Mouse (Mus musculus) ovary, postnatal 14 days (tissue): Measurements from ENCODE around the gene Ptpre.
A peak's percentile ranks its signal among the peaks of the same experiment; 100 is the strongest.
"Not testable (repeated sequence)": the region's sequence is repeated elsewhere in the genome, so short reads cannot be mapped to it uniquely, and the experiment has no call there.

ENCODE experiments used
- DNase-seq: peaks from one replicate; pipeline ENCODE4 v3.0.0; 2022; ENCODE audit warnings: low spot score

The Ptpre gene

GRCm38 (mm10) chr7:135534548-135535189 lies 2.6 kb upstream of the Ptpre start:
- DNase-seq, result no peak

- no peak for DNase-seq
Measured at GRCm38 (mm10) chr7:135535908-135536307, 1.4 kb upstream of the Ptpre start.

DNA sequence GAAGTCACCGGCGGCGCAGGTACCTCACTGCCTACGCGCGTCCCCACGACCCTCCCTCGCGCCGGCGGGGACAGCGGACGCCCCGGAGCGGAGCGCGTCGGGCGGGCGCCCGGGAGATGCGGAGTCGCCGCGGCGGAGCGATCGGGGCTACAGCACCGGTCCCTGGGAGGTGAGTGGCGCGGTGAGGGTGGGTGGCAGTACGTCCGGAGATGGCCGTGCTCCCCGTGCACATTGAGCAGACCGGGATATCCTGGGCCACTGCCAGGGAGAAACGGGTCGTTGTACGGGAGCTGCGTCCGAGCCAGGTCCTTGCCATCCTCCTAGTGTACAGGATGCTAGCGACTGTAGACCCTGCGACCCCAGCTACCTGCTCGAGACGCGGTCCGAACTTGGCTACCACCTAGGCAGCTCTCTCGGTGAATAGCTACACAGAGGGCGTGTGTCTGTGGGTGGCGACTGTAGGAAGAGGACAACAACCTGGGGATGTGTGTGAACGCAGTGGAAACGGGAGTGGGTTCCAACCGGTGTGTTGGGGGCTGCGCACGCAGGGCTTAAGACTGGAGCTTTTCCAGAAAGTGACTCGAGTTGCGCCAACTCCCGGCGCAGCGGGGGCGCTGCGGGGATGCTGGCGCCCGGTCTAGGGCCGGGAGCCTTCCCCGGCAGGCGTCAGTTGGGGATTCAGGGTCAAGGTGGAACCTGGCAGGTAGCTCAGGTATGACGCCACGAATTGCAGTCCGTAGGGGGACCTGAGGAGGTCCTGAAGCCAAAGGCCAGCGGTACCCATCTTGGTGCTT lies 864 bp downstream of the Ptpre start:
- peak; percentile 5 for DNase-seq

DNA sequence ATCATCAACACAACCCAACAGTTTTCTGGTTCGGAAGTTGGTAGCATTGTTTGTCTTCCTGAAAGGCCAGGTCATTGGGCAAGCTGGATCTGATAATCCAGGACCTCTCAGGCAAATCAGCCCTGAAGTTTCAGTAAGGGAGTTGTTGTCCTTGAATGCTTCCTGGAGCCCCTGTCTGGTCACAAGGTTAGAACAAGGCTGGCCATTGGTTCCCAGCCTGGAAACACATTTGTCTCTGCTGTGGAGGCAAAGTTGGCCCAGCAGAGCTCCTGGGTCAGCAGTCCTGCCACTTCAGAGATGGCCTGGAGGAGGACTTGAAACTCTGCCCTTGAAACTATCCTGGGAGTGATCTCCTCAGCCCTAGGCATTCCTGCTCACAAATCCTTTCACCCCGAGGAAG lies 2.1 kb downstream of the Ptpre start:
- no peak for DNase-seq

- DNase-seq, result no peak
Measured at GRCm38 (mm10) chr7:135542235-135542634, 5.0 kb downstream of the Ptpre start.

DNA sequence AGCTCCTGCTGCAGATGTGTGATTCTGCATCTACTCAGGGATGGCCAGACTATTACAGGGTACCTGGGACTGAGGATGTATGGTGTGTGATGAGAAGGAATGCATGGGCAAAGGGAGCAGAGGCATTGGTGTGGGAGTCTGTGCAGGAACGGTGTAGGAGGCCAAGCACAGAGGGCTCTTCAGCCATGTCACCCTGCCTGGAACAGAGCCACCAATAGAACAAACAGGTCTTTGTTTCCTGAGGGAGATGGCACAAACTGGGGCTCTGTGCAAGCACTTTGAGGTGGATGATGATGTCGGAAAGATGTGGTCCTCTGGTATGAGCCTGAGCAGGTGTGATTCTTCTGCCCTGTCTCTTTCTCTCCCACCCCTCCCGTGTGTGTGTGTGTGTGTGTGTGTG lies 5.8 kb downstream of the Ptpre start:
- no peak for DNase-seq

DNA sequence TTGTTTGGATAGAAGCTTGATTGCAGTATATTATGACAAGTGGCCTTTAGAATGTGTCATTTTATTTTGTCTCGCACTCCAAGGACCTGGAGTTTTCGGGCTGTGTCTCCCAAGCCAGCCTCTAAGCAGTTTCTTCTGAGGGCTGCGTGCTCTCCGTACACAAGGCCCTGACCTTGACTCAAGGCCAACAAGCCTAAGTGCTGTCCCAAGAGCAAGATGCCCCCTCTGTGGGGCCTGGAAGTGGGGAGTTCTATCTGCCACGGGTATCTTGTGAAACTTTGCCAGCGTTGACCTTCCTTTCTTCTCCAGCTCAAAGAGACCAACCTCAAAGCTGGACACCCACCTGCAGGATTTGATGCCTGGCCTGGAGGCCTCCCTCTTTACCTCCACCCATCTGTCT lies 7.0 kb downstream of the Ptpre start:
- DNase-seq, result no peak

GRCm38 (mm10) chr7:135545957-135546356 lies 8.7 kb downstream of the Ptpre start:
- no peak for DNase-seq

GRCm38 (mm10) chr7:135546530-135546929 lies 9.2 kb downstream of the Ptpre start:
- DNase-seq, result no peak

GRCm38 (mm10) chr7:135548434-135548833 lies 11.2 kb downstream of the Ptpre start:
- DNase-seq, result no peak

GRCm38 (mm10) chr7:135551547-135551946 lies 14.3 kb downstream of the Ptpre start:
- no peak for DNase-seq

DNA sequence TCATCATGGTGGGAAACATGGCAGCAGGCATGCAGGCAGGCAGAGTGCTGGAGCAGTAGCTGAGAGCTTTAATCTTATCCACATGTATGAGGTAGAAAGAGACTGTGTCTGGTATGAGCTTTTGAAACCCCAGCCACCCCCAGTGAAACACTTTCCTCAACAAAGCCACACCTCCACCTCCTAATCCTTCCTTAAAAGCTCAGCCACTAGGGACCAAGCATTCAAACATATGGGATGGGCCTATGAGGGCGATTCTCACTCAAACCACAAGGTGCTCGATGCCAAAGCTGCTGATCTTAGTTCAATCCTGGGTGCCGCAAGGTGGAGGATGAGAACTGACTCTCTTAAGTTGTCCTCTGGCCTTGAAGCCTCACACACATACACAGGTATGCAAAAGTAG lies 16.3 kb downstream of the Ptpre start:
- DNase-seq, result no peak

- DNase-seq, result no peak
Measured at GRCm38 (mm10) chr7:135556663-135557402, 19.6 kb downstream of the Ptpre start.

DNA sequence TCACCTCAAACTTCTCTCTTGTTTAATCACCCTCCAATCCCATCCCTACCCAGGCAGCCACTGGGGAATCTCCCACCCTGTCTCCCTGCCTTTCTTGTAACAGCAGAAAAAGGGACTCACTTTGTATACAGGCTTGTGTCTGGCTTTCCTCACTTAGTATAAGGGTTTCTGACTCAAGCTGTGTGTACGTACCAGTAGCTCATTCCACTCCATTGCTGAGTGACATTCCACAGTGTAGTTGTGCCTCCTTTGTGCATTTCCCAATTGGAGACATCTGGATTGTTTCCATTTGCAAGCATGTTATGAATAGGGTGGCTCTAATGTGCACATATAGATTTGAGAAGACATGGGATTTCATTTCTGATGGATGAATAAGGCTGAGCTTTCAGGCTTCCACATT lies 23.0 kb downstream of the Ptpre start:
- no peak for DNase-seq

- no peak for DNase-seq
Measured at GRCm38 (mm10) chr7:135564022-135564421, 26.7 kb downstream of the Ptpre start.

- DNase-seq, result no peak
Measured at GRCm38 (mm10) chr7:135566013-135566412, 28.7 kb downstream of the Ptpre start.

DNA sequence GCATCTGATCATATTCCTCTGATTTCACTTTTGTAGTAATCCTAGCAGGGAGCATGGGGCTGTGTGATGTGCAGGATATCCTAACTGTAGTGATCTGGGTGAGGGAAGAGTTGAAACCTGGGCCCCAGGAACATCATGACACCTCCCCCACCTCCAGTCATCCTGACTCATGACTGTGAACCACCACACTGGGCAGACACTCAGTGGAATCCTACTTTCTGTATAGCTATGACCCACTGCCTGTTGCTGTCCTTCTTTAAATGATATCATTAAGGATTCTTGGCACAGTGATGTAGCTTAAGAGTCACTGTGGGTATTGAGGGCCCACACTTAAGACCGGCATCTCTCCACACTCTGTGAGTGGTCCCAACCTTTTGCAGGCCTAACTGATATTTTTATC lies 30.3 kb downstream of the Ptpre start:
- DNase-seq, result no peak

DNA sequence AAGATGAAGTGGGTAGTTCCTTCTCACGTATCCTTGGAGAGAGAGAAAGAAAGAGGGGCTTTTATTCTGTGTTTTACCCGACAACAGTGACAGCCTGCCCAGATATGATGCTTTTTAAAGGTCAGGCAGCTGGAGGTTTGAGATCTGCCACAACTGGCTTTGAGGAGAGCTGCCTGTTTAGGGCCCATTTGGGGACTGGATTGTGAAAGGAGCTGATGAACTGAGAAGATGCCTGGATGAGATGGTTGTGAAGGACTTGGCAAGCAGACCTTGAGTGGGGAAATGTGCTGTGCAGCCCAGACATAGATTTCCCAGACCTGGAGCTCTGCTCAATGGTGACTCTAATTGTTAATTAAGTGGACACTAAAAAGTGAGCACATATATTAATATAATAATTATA lies 31.3 kb downstream of the Ptpre start:
- no peak for DNase-seq

GRCm38 (mm10) chr7:135571392-135571791 lies 34.1 kb downstream of the Ptpre start:
- DNase-seq, result no peak

DNA sequence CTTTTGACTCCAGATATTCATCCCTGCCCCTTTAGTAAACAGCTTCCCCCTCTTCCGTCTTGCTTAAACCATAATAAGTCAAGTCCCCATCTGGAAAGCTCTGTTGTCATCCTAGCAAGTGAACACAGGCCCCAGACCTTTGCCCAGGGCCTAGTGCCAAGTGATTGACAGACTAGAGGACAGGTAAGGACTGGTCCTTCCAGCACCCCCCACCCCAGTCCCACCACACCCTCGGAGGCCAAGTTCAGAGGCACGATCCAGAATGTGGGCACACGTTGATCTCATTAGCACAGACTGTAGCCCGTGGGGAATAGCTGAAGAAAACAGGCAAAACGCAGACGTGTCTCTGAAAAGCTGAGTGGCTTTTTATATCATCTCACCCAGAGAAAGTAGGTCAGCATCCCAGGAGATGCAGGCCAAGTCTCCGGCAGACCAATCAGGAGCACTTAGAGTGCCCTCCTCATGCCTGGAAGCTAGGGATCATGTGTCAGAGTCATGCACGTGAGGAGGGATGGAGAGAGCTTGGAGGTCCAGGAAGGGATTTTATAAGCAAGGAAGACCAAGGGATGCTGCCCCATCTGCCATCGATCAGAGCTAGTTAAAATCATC lies 34.8 kb downstream of the Ptpre start:
- DNase-seq, result no peak

DNA sequence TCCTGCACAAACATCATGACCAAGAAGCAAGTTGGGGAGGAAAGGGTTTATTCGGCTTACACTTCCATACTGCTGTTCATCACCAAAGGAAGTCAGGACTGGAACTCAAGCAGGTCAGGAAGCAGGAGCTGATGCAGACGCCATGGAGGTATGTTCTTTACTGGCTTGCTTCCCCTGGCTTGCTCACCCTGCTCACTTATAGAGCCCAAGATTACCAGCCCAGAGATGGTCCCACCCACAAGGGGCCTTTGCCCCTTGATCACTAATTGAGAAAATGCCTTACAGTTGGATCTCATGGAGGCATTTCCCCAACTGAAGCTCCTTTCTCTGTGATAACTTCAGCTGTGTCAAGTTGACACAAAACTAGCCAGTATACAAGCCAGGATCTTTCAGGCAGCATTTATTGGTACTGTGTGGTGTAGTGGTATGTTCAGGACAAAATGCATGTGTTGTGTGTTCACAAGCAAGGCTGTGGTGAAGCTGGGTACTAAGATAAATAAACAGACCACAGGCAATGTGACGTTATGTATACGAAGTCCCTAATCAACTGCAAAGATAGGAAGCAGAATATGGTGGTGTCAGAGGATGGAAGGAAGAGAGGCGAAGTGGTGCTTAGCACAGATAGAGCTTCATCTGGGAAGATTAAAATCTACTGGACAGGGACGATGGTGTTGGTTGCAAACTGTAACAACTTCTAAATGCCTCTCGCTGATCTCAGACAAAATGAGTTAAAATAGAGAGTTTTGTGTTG lies 38.2 kb downstream of the Ptpre start:
- not testable (repeated sequence) for DNase-seq

- no peak for DNase-seq
Measured at GRCm38 (mm10) chr7:135576329-135576728, 39.0 kb downstream of the Ptpre start.
